Mouse (Mus musculus) right cerebral cortex, postnatal 14 days (tissue): Measurements from ENCODE around the gene Tmem40.

Source experiments
- DNase-seq: peaks from one replicate; pipeline ENCODE4 v3.0.0; 2022

Tmem40 gene

DNA sequence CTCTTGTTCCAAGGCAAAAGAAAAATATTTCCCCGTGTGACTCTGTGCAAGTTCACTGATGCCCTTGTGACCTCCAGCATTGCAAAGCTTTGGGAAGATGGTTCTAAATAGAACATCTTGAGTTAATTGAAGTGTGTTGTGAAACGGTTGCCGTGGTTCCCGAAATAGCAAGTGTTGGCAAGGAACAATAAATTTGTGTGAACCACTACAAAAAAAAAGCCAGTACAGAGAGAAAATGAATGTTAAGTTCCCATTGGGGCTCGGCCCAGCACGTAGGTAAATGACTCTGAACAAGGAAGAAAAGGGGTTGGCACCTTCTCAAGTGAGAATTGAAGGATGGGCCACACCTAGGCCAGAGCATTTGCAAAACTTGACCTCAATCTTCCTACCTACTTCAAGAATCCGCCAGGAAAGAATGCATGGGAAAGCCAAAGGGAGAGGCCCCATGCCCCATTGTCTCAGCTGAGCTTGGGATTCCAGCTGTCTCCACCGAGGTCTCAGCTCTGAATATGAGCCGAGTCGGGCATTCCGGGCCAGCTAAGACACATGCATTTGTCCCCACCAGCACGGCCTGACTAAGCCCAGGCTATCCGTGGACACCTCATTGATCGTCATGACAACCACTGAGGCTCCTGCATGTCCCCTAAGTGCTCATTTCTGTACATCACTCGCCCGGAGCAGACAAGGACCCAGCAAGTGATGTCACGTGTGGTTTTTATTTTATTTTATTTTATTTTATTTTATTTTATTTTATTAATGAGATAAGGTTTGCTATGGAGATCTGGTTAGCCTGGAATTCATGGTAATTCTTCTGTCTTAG lies 64.3 kb downstream of the Tmem40 start:
- DNase-seq, result peak; percentile 23

DNA sequence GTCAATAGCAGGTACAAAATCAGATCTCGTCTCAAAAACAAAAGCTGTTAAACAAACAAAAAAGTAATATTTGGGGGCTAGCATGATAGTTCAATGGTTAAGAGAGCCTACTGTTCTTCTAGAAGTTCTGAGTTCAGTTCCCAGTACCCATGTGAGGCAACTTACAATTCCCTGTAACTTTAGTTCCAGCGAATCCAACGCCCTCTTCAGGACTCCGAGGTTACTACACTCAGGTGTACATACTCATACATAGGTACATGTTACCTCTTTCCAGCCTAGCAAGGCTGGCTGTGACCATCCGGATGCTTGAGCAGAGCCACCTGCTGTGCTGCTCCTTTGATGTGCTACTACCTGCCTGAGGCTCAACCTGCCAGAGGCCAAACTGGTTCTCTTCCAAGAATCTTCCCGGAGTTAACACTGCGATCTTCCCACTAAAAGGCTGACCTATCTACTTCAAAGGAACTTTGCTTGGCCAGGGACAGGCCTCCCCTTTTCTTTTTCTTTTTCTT lies 65.4 kb downstream of the Tmem40 start:
- DNase-seq, result no peak

DNA sequence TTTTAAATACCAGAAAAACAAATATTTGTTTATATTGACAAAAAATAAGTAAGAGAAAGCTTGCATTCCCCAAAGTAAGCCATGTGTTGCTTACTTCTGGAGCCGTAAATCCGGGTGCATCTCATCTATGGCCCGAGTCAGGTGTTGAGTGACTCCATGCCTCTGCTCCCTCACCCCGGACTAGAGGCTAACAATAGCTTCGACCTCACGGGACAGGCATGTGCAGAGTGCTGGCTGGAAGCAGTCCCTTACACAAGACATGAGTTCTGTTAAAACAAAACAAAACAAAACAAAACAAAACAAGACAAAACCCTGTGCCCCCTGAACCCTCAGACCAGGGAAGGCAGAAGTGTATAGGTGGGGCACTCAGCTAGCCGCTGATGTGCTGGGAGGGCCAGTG lies 67.1 kb downstream of the Tmem40 start:
- no peak for DNase-seq

DNA sequence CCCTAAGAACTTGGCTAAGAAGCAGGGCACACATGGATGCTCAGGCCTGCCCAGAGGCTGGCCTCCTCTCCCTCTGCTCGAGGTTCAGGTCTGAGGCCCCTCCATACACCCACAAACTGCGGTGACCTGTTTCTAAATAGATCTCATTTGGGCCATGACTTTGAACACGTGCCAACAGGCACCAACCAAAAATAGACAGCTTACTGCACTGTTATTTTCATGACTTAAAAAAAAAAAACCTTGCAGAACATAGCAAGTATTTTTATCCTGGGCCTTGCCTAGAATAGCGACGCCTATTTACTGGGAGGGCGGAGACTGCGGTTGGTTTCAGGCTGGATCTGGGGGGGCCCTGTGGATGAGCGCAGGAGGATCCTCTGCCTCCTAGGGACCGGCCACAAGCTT lies 67.8 kb downstream of the Tmem40 start:
- DNase-seq, result peak; percentile 42

DNA sequence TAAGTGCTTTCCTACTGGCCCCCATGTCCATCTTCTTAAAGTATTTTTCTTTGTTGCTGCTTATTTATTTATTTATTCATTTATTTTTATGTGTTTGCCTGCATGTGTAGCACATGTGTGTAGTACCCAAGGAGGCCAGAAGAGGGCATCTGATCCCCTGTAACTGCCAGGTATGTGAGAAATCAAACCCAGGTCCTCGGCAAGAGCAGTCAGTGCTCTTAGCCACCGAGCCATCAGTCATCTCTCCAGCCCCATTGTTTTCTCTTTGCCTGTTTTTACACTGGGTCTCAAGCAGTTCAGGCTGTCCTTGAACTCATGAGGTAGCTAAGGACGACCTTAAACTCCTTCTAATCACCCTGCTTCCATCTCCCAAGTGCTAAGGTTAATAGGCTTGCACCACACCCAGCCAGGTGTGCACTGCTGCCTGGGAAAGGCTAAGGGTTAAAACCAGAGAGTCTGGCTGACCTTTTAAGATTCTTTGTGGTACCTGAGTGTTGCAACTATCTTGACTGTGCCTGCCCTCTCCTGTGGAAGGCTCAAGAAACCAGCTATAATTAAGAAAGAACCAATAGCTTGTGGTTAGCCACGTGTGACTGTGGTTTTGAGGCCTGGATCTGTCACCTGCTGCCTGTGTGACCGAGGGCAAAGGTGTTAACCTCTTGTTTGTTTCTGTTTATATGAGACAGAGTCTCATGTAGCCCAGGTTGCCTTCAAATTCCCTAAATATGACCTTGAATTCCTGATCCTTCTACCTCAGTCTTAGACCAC lies 69.1 kb downstream of the Tmem40 start:
- DNase-seq, result no peak

DNA sequence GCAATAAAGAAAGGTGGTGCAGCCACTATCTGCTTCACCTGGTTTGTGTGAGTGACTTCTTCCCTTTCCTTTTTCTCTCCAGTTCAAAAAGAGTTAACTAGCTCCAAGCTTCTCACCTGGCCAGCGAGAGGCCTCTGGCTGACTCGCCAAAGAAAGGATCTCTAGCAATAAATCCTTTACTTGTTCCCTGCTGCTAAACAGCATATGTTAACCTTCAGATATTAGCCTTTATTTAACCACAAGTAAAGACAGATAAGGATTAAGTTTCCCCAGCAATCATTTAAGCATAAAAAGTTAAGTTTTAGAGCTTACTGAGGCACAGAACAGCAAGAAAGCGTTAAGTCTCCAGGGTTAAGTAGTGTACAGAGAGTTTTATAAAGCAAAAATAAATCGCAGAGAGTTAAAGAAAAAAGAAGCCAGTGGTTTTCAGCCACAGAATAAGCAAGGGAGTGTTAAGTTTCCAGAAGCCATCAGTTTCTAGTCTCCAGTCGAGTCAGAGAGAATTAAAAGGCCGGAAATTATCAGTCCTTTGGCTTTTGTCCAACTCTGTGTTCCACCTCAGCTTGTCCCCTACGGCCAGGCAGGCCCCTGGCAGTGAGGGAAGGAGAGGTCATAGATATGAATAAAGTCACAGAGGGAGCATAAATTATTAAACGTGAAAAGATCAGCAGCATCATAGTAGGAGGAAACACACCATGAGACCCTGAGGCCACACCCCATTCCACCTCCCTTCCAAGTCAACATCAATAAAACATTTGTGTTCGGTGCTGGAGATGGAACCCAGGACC lies 69.9 kb downstream of the Tmem40 start:
- DNase-seq, result no peak

DNA sequence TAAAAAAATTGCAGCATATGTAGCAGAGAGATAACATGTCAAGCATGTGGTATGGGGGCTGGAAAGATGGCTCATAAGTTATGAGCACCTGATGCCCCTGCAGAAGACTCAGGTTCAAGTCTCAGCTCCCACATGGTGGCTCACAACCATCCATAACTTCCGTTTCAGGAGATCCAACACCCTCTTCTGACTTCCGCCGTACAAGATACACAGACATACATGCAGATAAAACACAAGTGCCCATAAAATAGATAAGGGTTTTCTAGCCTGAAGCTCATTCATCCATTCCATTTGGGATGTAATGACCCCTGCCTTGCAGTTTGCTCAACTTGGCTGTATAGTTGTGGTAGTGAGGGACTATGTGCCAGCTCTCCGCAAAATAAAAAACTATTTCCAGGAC lies 72.1 kb downstream of the Tmem40 start:
- no peak for DNase-seq

DNA sequence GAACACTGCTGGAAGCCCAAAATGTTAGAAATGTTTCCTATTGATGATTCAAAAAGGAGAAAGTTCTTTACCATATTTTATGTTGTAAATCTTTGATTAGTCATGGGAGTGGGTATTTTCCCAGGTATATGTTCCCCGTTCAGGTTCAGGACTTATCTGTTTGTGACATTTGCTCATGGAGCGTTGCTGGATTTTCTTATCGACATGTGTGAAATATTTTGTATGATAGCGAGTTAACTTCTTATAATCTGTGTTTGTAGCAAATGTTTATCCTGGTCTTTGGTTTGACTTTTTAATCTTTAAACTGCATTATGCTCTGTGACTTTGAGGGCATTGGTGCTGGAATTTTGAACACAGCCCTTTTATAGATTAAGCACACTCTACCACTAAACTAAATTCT lies 73.6 kb downstream of the Tmem40 start:
- no peak for DNase-seq

DNA sequence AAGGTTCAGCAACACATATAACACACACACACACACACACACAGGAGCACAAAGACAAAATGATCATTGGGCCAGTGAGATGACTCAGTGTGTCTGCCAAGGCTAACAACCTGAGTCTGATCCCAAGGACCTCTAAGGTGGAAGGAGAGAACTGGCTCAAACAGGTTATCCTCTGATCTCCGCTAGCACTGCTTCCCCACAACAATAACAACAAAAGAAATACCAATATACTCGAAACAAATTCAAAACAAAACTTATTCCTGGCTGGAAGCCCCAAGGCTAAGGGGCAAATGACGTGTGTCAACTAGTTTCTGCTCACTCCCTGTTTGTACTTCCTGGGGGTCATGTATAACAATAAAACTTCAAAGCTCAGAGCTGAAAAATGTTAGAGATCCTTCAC lies 74.5 kb downstream of the Tmem40 start:
- no peak for DNase-seq

DNA sequence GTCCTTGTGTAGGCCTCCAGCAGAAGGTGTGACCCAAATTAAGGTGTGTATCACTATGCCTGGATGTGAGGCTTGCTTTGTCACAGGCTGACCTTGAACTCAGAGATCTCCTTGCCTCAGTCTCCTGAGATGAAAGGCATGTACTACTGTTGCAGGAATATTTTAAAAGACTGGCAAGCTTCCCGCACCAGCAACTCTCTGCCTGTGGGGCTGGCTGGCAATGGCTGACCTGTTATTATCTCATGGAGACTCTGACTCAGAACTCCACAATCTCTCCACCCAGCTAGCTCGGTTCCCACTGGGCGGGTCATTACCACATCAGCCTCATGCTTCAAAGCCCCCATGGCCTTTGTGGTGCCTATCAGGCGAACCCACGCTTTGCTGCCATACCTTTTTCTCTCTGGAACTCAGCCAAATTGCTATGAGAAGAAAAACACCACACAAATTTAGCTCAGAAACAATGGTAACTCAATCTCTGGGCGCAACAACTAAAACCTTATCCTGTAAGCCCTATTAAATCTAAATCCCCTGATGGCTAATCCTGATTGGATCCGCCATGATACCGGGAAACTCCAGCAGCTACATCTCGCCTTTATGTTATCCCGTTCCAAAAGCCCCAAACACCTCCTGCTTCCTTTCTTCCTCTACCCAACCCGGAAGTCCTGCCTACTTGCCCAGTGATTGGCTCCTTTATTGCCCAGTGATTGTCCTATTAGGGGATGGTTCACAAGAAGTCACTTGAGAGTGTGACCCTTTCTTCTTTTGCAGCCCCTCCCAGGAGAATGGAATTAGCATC lies 77.2 kb downstream of the Tmem40 start:
- DNase-seq, result no peak

DNA sequence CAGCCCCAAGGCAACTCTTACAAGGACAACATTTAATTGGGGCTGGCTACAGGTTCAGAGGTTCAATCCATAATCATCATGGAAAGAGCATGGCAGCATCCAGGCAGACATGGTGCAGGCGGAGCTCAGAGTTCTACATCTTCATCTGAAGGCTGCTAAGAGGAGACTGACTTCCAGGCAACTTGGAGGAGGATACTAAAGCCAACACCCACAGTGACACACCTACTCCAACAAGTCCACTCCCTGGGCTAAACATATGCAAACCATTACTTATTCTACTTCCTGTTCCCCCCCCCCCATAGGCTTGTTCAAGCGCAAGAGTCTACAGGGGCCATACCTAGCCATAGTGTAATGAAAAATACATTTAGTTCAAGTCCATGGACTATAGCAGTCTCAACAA lies 77.9 kb downstream of the Tmem40 start:
- no peak for DNase-seq

DNA sequence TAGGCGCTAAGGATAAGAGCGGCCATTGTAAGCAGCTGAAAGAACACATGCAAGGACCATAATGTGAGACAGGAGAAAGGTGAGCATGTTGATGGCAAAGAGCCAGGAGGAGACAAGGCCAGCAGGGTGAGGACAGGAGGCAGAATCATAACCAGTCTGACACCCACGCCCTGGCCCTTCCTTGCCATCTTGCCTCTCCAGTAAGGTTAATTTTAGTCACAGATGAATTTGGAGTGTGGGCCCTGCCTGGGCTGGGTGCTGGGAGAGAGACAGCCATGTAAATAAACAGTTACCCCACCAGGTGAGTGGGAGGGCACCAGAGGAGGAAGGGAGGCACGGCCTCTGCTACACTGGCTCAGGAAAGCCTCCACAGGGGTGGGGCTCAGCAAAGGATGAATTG lies 81.1 kb downstream of the Tmem40 start:
- DNase-seq, result no peak
